Mouse (Mus musculus) limb, embryonic 13.5 days (tissue): ENCODE measurements around the gene Atg4b. TPM values are rescaled to one million over a fixed set of nuclear protein-coding genes. Genes with fewer than 3 reads are reported as not detected.
"Not testable (repeated sequence)": the region's sequence is repeated elsewhere in the genome, so short reads cannot be mapped to it uniquely, and the experiment has no call there.

ENCODE experiments used
- ATAC-seq: fragments of 200-750 bp; cut with Nextera tagmentation; 2 replicates; pipeline ENCODE4 v1.8.0; 2017; ENCODE audit warnings: low read depth, moderate number of reproducible peaks, moderate TSS enrichment; ENCODE audit not compliant: low FRiP score
- H3K27ac ChIP-seq: fragments of 300-500 bp; sonication (generic); 2 replicates; pipeline ENCODE4 v1.5.1; 2015; ENCODE audit warnings: inconsistent platforms, mild to moderate bottlenecking, moderate library complexity
- H3K27me3 ChIP-seq: fragments of 300-500 bp; sonication (generic); 2 replicates; pipeline ENCODE4 v1.6.1; 2015; ENCODE audit warnings: mild to moderate bottlenecking, inconsistent platforms
- H3K36me3 ChIP-seq: fragments of 300-500 bp; sonication (generic); 2 replicates; pipeline ENCODE4 v1.6.1; 2015; ENCODE audit warnings: inconsistent platforms, mild to moderate bottlenecking, moderate library complexity
- H3K4me1 ChIP-seq: fragments of 300-500 bp; sonication (generic); 2 replicates; pipeline ENCODE4 v1.6.1; 2015; ENCODE audit warnings: inconsistent platforms
- H3K4me2 ChIP-seq: fragments of 300-500 bp; sonication (generic); replicated peaks from 2 replicates; pipeline ENCODE4 v1.6.1; 2015; ENCODE audit warnings: inconsistent platforms, mild to moderate bottlenecking, moderate library complexity
- H3K4me3 ChIP-seq: fragments of 300-500 bp; sonication (generic); 2 replicates; pipeline ENCODE4 v1.5.1; 2015; ENCODE audit warnings: moderate library complexity, mild to moderate bottlenecking, inconsistent platforms
- H3K9ac ChIP-seq: fragments of 300-500 bp; sonication (generic); 2 replicates; pipeline ENCODE4 v1.6.1; 2015; ENCODE audit warnings: mild to moderate bottlenecking, inconsistent platforms
- H3K9me3 ChIP-seq: fragments of 300-500 bp; sonication (generic); 2 replicates; pipeline ENCODE4 v1.6.1; 2016; ENCODE audit warnings: inconsistent platforms
- WGBS: fragments of 180-500 bp; shearing (Covaris S2); methylation state at CpG from one replicate; pipeline ENCODE4 v1.1.7; 2015; 5-methylcytosine and 5-hydroxymethylcytosine counted together
- polyA plus RNA-seq: library from polyadenylated mRNA; unstranded; fragments of >200 nt; fragmentation: Nextera tagmentation; extraction: Ambion mirVana; gene quantifications from 2 replicates; pipeline ENCODE4 v1.2.1, GENCODE M21; 2015

Atg4b gene
- polyA plus RNA-seq, 1 experiment from 2014 or later = 99.4 TPM

DNA sequence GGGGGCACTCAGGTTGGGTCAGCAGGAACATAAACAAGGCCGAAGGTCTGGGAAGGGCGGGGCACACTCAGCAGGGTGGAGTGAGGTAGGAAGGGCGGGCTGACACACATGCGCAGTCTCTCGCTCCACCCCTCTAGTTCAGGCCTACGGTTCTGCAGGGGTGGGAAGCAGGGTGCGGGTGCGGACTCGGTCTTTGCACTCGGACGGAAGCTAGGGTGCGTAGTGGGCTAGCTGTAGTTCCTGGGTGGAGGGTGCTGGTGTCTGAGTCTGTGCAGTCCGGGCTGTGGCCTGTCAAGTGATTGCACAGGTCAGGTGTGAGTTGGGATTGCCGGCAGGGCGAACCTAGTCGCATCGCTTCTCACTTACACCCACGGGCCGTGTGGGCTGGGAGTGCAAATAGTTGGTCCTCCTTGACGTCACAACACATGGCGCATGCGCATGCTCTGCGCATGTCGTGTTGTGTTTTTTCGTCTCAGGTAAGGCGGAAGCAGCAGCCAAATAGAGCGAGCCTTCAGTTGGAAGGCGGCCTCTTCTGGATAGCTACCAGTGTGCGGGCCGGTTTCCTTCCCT lies 73.9 kb downstream of the Atg4b start:
- ATAC-seq = peak; percentile 98
- no peaks in the 10 kb centered on the region for H3K27me3 ChIP-seq
- H3K9me3 ChIP-seq = no peaks in the 10 kb centered on the region
- WGBS = under 1% methylated on average over 30 of the region's 30 CpGs
- peak overlapping the region; percentile 53 for H3K4me3 ChIP-seq
- peak overlapping the region; percentile 76 for H3K4me2 ChIP-seq
- peaks cover 14% of the 10 kb centered on the region for H3K4me1 ChIP-seq
- peaks cover 24% of the 10 kb centered on the region for H3K36me3 ChIP-seq
- peak overlapping the region; percentile 69 for H3K9ac ChIP-seq
- H3K27ac ChIP-seq = peak overlapping the region; percentile 94

DNA sequence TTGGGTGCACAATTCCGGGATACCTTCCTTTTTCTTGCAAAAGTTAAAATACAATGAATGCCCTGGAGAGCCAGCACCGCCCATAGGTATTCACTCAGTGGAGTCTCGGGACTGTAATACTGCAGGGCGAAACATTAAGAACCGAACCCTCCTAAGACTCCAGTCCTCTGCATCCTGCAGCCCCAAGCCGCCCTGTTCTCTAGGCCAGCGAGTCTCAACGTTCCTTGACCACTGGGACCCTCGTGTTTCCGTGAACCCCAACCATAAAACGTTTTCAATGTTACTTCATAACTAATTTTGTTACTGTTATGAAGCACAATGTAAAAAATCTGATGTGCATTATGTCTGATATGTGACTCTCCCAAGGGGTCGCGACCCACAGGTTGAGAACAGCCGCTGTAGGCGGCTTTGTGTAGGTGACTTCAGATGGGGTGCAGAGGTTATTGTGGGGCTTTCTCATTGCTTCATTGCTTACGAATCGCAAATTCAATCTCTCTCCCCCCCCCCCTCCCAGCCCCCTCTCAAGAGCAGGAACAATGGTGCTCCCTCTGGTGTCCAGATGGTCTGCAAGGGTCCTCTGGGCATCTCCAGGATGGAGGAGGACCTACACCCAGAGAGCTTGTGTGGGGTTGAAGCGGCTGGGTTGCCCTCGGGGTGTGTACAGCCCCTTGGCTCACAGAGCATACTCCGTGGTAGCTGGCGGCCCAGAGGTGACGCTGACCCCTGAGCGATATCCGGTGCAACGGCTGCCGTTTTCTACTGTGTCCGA lies 74.7 kb downstream of the Atg4b start:
- no peak for ATAC-seq
- no peaks in the 10 kb centered on the region for H3K9me3 ChIP-seq
- WGBS = 44% methylated on average over 27 of the region's 27 CpGs
- H3K27me3 ChIP-seq = no peaks in the 10 kb centered on the region
- peaks cover 16% of the 10 kb centered on the region for H3K36me3 ChIP-seq
- H3K4me2 ChIP-seq = peak overlapping the region; percentile 76
- peak overlapping the region; percentile 69 for H3K9ac ChIP-seq
- H3K4me3 ChIP-seq = peak overlapping the region; percentile 53
- H3K27ac ChIP-seq = peak overlapping the region; percentile 94
- peaks cover 14% of the 10 kb centered on the region for H3K4me1 ChIP-seq

DNA sequence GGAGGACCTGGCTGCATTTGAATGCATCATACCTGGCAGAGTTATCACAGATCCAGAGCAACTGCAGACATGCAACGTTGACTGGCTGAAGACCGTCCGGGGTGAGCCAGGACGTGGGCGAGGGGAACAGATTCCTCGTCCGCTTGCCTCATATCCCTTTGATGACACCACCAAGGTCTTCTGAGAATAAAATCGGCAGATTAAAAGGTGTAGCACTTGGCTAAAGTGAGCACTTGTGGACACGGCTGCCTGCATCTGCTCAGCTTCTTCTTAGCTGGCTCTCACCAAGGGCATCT lies 75.2 kb downstream of the Atg4b start:
- Histone ChIP-seq H3K27me3 (no peaks in the 10 kb centered on the region), H3K27ac (no peak overlapping the region), H3K9ac (no peak overlapping the region), H3K36me3 (peaks cover 11% of the 10 kb centered on the region), H3K9me3 (no peaks in the 10 kb centered on the region), H3K4me3 (peak overlapping the region; percentile 53; the same call in 1 of the 2 replicates), H3K4me2 (peak overlapping the region; percentile 76), H3K4me1 (peaks cover 14% of the 10 kb centered on the region)
- WGBS = 98% methylated on average over 9 of the region's 9 CpGs
- no peak for ATAC-seq

DNA sequence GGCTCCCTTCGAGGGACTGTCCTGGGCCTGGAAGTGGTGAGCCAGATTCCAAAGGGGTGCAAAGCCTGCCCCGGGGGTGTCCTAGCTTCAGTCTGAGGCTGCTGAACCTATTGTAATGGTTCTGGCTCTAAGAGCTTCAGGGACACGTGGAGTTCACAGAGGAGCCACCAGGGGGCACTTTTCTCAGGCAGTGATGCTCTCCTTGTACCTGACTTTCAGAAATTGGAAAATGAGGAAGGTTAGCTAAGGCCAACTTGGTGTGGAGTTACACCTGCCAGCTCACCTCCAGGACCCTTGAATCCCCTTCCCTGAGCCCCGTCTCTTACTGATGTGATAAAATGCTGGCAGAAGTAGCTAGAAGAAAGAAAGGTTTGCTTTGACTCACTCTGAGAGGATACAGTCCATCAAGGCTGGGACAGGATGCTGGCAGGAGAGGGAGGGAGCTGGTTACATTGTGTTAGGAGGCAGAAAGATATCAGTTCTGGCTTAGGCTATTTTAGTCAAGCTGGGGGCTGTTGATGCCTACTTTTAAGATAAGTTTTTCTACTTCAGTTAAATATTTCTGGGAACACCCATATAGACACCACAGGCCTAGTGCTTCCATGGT lies 81.6 kb downstream of the Atg4b start:
- not testable (repeated sequence) for H3K27ac ChIP-seq, ATAC-seq
- 44% methylated on average over 3 of the region's 4 CpGs for WGBS

DNA sequence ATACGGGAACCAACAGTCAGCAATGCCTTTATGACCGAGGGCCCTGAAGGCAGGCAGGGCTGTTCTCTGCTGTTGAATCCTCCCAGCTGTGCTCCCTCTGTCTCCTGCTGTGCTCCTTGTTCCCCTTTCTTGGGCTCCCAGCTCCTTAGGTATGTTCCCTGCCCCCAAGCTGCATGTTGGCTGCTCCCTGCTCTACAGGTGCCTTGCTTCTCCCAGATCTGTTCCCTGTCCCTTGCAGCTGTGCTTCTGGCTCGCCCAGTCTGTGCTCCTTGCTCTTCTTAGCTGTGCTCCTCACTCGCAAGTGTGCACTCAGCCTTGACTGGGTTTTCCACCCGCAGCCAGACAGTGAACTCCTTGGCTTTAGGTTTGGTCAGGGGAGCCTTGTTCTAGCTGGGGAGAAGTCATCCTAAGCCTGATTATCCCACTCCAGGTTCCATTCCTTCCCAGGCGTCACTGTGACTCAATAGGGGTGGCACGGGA lies 83.4 kb downstream of the Atg4b start:
- Histone ChIP-seq H3K4me2 (no peak overlapping the region), H3K9me3 (no peaks in the 10 kb centered on the region), H3K27me3 (no peaks in the 10 kb centered on the region), H3K36me3 (peaks cover 32% of the 10 kb centered on the region), H3K4me1 (no peaks in the 10 kb centered on the region), H3K27ac (no peak overlapping the region), H3K9ac (no peak overlapping the region), H3K4me3 (no peak overlapping the region)
- 86% methylated on average over 7 of the region's 7 CpGs for WGBS
- no peak for ATAC-seq

More for the DNA sequence above, 81.6 kb downstream of the Atg4b start:
- not testable (repeated sequence) for H3K4me1 ChIP-seq, H3K4me3 ChIP-seq, H3K9me3 ChIP-seq, H3K27me3 ChIP-seq, H3K4me2 ChIP-seq, H3K9ac ChIP-seq
- peaks cover 28% of the 10 kb centered on the region for H3K36me3 ChIP-seq

DNA sequence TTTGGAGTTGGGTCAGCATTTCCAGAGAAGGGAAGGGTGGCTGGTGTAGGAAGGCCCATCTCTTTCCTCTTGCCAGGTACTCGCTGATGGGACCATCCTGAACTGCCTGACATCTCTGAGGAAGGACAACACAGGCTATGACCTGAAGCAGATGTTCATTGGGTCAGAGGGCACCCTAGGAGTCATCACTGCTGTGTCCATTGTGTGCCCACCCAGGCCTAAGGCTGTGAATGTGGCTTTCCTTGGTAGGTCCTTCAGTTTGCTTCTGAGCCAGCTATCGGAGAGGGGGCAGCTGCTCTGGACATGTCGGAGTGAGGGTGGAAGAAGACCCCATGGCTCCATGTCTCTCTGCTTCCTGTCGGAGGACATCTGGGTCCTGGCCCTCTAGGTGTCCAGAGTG lies 83.9 kb downstream of the Atg4b start:
- no peak overlapping the region for H3K4me3 ChIP-seq
- peak; percentile 28; the same call in 1 of the 2 replicates for ATAC-seq
- peaks cover 27% of the 10 kb centered on the region for H3K36me3 ChIP-seq
- WGBS = 89% methylated on average over 4 of the region's 4 CpGs
- no peaks in the 10 kb centered on the region for H3K9me3 ChIP-seq
- no peaks in the 10 kb centered on the region for H3K4me1 ChIP-seq
- H3K27ac ChIP-seq = no peak overlapping the region
- H3K4me2 ChIP-seq = no peak overlapping the region
- no peak overlapping the region for H3K9ac ChIP-seq
- H3K27me3 ChIP-seq = no peaks in the 10 kb centered on the region

DNA sequence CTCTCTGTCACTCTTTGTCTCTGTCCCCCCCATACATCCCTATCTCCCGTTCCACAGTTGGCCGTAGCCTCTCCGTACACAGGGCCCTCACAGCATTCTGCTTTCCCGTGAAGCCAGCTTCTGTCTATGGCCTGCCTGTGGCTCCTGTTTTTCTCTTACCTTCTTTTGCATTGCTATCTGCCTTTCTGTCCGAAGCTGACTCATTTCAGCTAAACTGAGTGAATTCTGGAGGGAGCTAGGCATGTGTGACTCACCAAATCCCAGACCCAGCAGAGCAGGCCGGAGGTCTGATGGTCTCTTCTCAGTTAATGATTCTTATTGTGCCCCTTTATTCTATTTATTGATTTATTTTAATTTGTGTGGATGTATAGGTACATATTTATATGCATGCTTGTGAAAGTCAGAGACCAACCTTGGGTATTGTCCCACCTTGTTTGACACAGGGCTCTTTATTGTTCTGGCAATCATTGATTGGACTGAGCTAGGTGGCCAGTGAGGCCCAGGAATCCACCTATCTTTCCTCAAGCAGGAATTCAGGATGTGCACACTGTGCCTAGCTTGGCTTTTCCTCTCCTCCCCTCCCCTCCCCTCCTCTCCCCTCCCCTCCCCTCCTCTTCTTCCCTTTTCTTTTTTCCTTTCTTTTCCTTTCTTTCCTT lies 84.7 kb downstream of the Atg4b start:
- no peak overlapping the region for H3K9ac ChIP-seq
- H3K36me3 ChIP-seq = peaks cover 27% of the 10 kb centered on the region

DNA sequence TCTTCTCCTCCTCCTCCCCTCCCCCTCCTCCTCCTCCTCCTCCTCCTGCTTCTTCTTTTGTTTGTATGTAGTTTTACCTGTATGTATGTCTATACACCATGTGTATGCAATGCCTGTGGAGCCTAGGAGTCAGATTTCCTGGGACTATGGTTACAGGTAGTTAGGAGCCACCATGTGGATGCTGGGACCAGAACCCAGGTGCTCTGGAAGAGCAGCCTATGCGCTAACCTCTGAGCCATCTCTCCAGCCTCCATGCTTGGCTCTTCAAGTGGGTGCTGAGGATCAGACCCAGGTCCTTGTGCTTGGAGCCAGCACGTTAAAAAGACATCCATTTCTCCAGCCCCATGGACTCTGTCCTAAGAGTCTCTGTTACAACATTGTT lies 85.2 kb downstream of the Atg4b start:
- ATAC-seq = no peak
- Histone ChIP-seq H3K9me3 (no peaks in the 10 kb centered on the region), H3K9ac (no peak overlapping the region), H3K36me3 (peaks cover 27% of the 10 kb centered on the region), H3K27me3 (no peaks in the 10 kb centered on the region), H3K27ac (no peak overlapping the region), H3K4me3 (no peak overlapping the region), H3K4me2 (no peak overlapping the region), H3K4me1 (no peaks in the 10 kb centered on the region)
- 92% methylated on average over 2 of the region's 2 CpGs for WGBS

More for the DNA sequence above, 84.7 kb downstream of the Atg4b start:
- no peaks in the 10 kb centered on the region for H3K27me3 ChIP-seq
- WGBS = 88% methylated on average over 6 of the region's 6 CpGs
- H3K4me2 ChIP-seq = no peak overlapping the region
- no peak for ATAC-seq
- no peak overlapping the region for H3K27ac ChIP-seq
- no peaks in the 10 kb centered on the region for H3K9me3 ChIP-seq
- H3K4me1 ChIP-seq = no peaks in the 10 kb centered on the region
- H3K4me3 ChIP-seq = no peak overlapping the region

DNA sequence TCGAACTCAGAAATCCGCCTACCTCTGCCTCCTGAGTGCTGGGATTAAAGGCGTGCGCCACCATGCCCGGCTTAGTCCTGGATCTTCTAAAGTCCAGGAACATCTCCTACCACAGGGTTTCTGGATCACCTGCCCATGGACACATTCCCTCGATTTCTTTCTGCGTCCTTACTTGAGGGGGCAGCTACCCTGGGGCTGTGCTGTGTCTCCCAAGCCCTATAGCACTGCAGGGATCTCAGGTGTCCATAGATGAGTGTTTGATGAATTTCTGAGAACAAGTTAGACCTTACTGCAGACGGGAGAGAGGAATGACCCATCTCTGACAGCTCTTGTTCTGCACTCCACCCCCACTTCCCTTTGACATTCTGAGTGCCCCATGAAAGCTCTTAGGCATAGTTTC lies 86.0 kb downstream of the Atg4b start:
- H3K27me3 ChIP-seq = no peaks in the 10 kb centered on the region
- WGBS = 93% methylated on average over 8 of the region's 8 CpGs

DNA sequence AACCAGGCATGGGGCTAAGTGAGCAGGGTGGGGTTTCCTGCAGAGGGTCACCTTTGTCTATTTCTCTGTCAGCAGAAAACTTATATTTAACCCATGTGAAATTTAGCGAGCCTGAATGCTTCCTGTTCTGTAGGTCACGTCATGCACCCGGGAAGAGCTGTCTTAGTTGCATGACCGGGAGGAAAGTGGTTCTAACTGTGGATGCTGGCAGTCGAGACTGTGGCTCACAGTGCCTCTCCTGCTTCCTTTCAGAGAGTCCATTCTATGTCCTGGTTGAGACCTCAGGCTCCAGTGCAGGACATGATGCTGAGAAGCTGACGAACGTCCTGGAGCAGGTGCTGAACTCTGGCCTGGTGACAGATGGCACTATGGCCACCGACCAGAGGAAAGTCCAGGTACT lies 87.3 kb downstream of the Atg4b start:
- not testable (repeated sequence) for H3K4me1 ChIP-seq, H3K4me3 ChIP-seq, H3K27me3 ChIP-seq, H3K9me3 ChIP-seq, ATAC-seq, H3K4me2 ChIP-seq, H3K9ac ChIP-seq, H3K27ac ChIP-seq
- WGBS = 91% methylated on average over 8 of the region's 8 CpGs
- H3K36me3 ChIP-seq = peaks cover 27% of the 10 kb centered on the region

More for the DNA sequence above, 86.0 kb downstream of the Atg4b start:
- Histone ChIP-seq H3K9me3 (no peaks in the 10 kb centered on the region), H3K4me1 (no peaks in the 10 kb centered on the region), H3K9ac (no peak overlapping the region), H3K4me2 (no peak overlapping the region), H3K27ac (no peak overlapping the region), H3K4me3 (no peak overlapping the region), H3K36me3 (peaks cover 27% of the 10 kb centered on the region)
- no peak for ATAC-seq
